Mouse (Mus musculus) stomach, postnatal 0 days (tissue): ENCODE measurements around the gene Qrfpr. TPM values are rescaled to one million over a fixed set of nuclear protein-coding genes. Genes with fewer than 3 reads are reported as not detected.
A peak's percentile ranks its signal among the peaks of the same experiment; 100 is the strongest.

Experiments used
- ATAC-seq: fragments of 200-750 bp; cut with Nextera tagmentation; 2 replicates; pipeline ENCODE4 v1.8.0; 2017; ENCODE audit not compliant: low FRiP score, low TSS enrichment
- DNase-seq: peaks from one replicate; pipeline ENCODE4 v3.0.0-alpha.2; 2016; ENCODE audit warnings: low spot score
- H3K27ac ChIP-seq: fragments of 300-500 bp; sonication (generic); replicated peaks from 2 replicates; pipeline ENCODE4 v1.5.1; 2014; ENCODE audit warnings: mild to moderate bottlenecking, control low read depth
- H3K27me3 ChIP-seq: fragments of 300-500 bp; sonication (generic); 2 replicates; pipeline ENCODE4 v1.6.1; 2014; ENCODE audit warnings: low read length; ENCODE audit not compliant: control insufficient read depth, insufficient read depth
- H3K36me3 ChIP-seq: fragments of 300-500 bp; sonication (generic); 2 replicates; pipeline ENCODE4 v1.6.1; 2014; ENCODE audit warnings: low read length, mixed read lengths; ENCODE audit not compliant: control insufficient read depth, insufficient read depth
- H3K4me1 ChIP-seq: fragments of 300-500 bp; sonication (generic); replicated peaks from 2 replicates; pipeline ENCODE4 v1.6.1; 2014; ENCODE audit warnings: antibody characterized with exemption; ENCODE audit not compliant: control insufficient read depth, insufficient read depth
- H3K4me2 ChIP-seq: fragments of 300-500 bp; sonication (generic); replicated peaks from 2 replicates; pipeline ENCODE4 v1.6.1; 2014; ENCODE audit warnings: low read depth, mild to moderate bottlenecking, control low read depth, moderate library complexity
- H3K4me3 ChIP-seq: fragments of 300-500 bp; sonication (generic); 2 replicates; pipeline ENCODE4 v1.5.1; 2014; ENCODE audit warnings: low read depth, low read length, control low read depth
- H3K9ac ChIP-seq: fragments of 300-500 bp; sonication (generic); 2 replicates; pipeline ENCODE4 v1.6.1; 2014; ENCODE audit warnings: mild to moderate bottlenecking, low read length, control low read depth, mixed read lengths
- H3K9me3 ChIP-seq: fragments of 300-500 bp; sonication (generic); 2 replicates; pipeline ENCODE4 v1.6.1; 2016; ENCODE audit warnings: low read length; ENCODE audit not compliant: control insufficient read depth
- CTCF ChIP-seq: IDR thresholded peaks from 2 replicates; pipeline ENCODE4 v1.5.1; 2016; ENCODE audit warnings: antibody characterized with exemption, low read depth, mild to moderate bottlenecking, moderate library complexity
- EP300 ChIP-seq: optimal IDR thresholded peaks from 2 replicates; pipeline ENCODE3; 2016; ENCODE audit warnings: antibody characterized with exemption
- WGBS: fragments of 180-500 bp; shearing (Covaris S2); extraction: QIAGEN DNeasy Blood & Tissue Kit; methylation state at CpG from one replicate; pipeline ENCODE4 v1.1.7; 2014; 5-methylcytosine and 5-hydroxymethylcytosine counted together
- polyA plus RNA-seq: library from polyadenylated mRNA; unstranded; fragments of >200 nt; fragmentation: Nextera tagmentation; extraction: Ambion mirVana; gene quantifications from 2 replicates; pipeline ENCODE4 v1.2.1, GENCODE M21; 2015

Qrfpr gene
- polyA plus RNA-seq, 1 experiment from 2014 or later: not detected

- Histone ChIP-seq H3K9ac (no peak overlapping the region), H3K36me3 (no peaks in the 10 kb centered on the region), H3K9me3 (no peaks in the 10 kb centered on the region), H3K4me2 (no peak overlapping the region), H3K27ac (no peak overlapping the region), H3K27me3 (no peaks in the 10 kb centered on the region), H3K4me1 (no peaks in the 10 kb centered on the region), H3K4me3 (no peak overlapping the region)
- TF ChIP-seq EP300 (no peak), CTCF (no peak)
- ATAC-seq (no peak), DNase-seq (no peak)
- 78% methylated on average over 1 of the region's 1 CpGs for WGBS
Measured at GRCm38 (mm10) chr3:36227246-36227645, 5.1 kb upstream of the Qrfpr start.

- no peak overlapping the region for H3K4me3 ChIP-seq
- no peaks in the 10 kb centered on the region; the same call in 1 of the 2 replicates for H3K27me3 ChIP-seq
- no peak overlapping the region for H3K4me2 ChIP-seq
- no peaks in the 10 kb centered on the region for H3K9me3 ChIP-seq
- H3K36me3 ChIP-seq: no peaks in the 10 kb centered on the region
- no peak overlapping the region for H3K27ac ChIP-seq
- DNase-seq: no peak
- ATAC-seq: no peak
- no peak overlapping the region for H3K9ac ChIP-seq
- TF ChIP-seq CTCF: no peak
- no peak for TF ChIP-seq EP300
- WGBS: 29% methylated on average over 2 of the region's 2 CpGs
- H3K4me1 ChIP-seq: no peaks in the 10 kb centered on the region
Measured at GRCm38 (mm10) chr3:36223361-36223760, 1.2 kb upstream of the Qrfpr start.

GRCm38 (mm10) chr3:36212758-36213157, 9.4 kb downstream of the Qrfpr start:
- TF ChIP-seq CTCF (no peak), EP300 (no peak)
- Histone ChIP-seq H3K9ac (no peak overlapping the region), H3K27me3 (no peaks in the 10 kb centered on the region), H3K27ac (no peak overlapping the region), H3K4me3 (no peak overlapping the region), H3K36me3 (no peaks in the 10 kb centered on the region), H3K4me2 (no peak overlapping the region), H3K9me3 (no peaks in the 10 kb centered on the region), H3K4me1 (no peaks in the 10 kb centered on the region)
- 75% methylated on average over 4 of the region's 4 CpGs for WGBS
- ATAC-seq (no peak), DNase-seq (no peak)

- no peaks in the 10 kb centered on the region for H3K36me3 ChIP-seq
- WGBS: 25% methylated on average over 2 of the region's 2 CpGs
- no peak overlapping the region for H3K4me3 ChIP-seq
- H3K4me2 ChIP-seq: no peak overlapping the region
- no peak overlapping the region for H3K9ac ChIP-seq
- TF ChIP-seq EP300: no peak
- no peak for TF ChIP-seq CTCF
- DNase-seq (no peak), ATAC-seq (no peak)
- no peaks in the 10 kb centered on the region for H3K27me3 ChIP-seq
- H3K4me1 ChIP-seq: no peaks in the 10 kb centered on the region
- no peaks in the 10 kb centered on the region for H3K9me3 ChIP-seq
- H3K27ac ChIP-seq: no peak overlapping the region
Measured at GRCm38 (mm10) chr3:36210939-36211338, 11.2 kb downstream of the Qrfpr start.

- ATAC-seq (no peak), DNase-seq (peak; percentile 21)
- H3K27me3 ChIP-seq: no peaks in the 10 kb centered on the region
Measured at GRCm38 (mm10) chr3:36209776-36210555, 12.1 kb downstream of the Qrfpr start.

GRCm38 (mm10) chr3:36207520-36208264, 14.4 kb downstream of the Qrfpr start:
- Histone ChIP-seq H3K36me3 (no peaks in the 10 kb centered on the region), H3K4me1 (no peaks in the 10 kb centered on the region), H3K4me2 (no peak overlapping the region), H3K9me3 (no peaks in the 10 kb centered on the region), H3K27ac (no peak overlapping the region), H3K9ac (no peak overlapping the region), H3K27me3 (no peaks in the 10 kb centered on the region), H3K4me3 (no peak overlapping the region)
- 75% methylated on average over 19 of the region's 19 CpGs for WGBS
- no peak for TF ChIP-seq CTCF
- TF ChIP-seq EP300: no peak
- ATAC-seq (no peak), DNase-seq (no peak)

More at GRCm38 (mm10) chr3:36209776-36210555, 12.1 kb downstream of the Qrfpr start:
- H3K36me3 ChIP-seq: no peaks in the 10 kb centered on the region
- 46% methylated on average over 11 of the region's 11 CpGs for WGBS
- no peaks in the 10 kb centered on the region for H3K9me3 ChIP-seq
- H3K4me2 ChIP-seq: no peak overlapping the region
- H3K4me3 ChIP-seq: no peak overlapping the region
- no peak overlapping the region for H3K27ac ChIP-seq
- peak; percentile 77 for TF ChIP-seq CTCF
- TF ChIP-seq EP300: no peak
- H3K9ac ChIP-seq: no peak overlapping the region
- no peaks in the 10 kb centered on the region for H3K4me1 ChIP-seq
